Mouse (Mus musculus) CD4-positive, CD25-positive, alpha-beta regulatory T cell, adult 4 months (primary cell): ENCODE results near the gene Map4. TPM values are rescaled to one million over a fixed set of nuclear protein-coding genes. Genes with fewer than 3 reads are reported as not detected.

ENCODE experiments used
- ATAC-seq: one replicate; pipeline ENCODE4 v1.8.0; 2017
- polyA plus RNA-seq, 2 experiments: library from polyadenylated mRNA; unstranded; fragments of 100-300 nt; shearing (Covaris generic); gene quantifications; one replicate each; pipeline ENCODE4 v1.2.1; 2017

Gene Map4
- polyA plus RNA-seq = 10 to 100 TPM; 36.8 to 41.0 TPM

DNA sequence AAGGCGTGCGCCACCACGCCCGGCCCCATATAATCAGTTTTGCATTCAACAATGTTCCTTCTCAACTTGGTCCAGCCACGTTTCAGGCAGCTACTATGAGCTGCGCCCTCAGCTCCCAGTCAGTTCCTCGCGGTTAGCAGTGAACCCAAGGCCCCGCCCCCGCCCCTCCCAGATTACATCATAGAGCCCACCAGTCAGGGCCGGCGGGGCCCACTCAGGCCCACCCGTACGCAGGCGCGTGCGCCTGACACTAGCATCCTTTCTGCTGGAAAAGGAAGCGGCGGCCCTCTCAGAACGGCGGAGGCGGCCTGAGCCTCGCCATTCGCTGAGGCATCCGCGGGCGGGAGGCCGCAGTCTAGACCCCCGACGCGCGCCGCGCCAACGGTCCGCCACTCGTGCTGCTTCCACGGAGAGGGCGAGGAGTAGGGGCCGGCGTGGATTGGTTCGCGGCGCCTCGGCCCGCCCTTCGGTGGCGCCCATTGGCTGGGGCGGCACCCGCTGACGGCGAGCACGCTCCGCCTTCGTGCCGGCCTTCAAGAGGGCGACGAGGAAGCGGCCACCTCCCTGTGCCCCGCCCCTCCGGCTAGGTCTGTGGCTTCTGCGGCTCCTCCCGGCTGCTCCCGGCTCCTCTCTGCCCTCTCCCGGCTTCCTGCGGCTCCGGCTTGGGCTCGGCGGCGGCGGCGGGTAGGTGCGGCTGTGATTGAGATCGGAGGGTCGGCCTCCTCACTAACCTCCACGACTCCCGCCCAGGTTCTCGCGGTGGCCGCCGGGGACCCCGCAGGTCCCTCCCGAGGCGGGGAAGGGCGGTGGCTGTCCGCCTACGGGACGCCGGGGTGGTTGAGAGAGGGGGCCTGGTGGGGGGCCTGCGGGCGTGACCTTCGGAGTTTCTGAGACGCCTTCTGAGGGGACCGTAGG is at the start of gene Map4:
Map4 (plus strand) TSS at position 204 of the 915 bp plus-strand sequence.
- peak; percentile 88 for ATAC-seq

DNA sequence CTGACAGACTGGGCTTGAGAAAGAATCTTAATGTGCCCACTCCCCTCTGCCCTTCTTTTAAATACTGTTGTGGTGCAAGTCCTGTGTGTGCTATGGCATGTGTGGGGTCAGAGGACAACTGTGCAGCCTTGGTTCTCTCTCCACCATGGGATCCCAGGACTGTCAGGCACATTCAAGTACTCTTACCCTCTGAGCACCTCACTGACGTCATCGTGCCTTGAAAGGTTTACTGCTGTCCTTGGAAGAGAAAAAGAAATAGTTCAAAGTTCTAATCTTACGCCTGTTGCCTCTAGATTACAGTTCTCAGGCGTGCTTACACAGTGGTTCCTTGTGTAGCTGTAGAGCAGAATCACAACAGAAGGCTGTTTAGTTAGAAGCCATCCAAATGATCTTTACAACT is 45.0 kb upstream of the Map4 start:
- ATAC-seq = no peak

DNA sequence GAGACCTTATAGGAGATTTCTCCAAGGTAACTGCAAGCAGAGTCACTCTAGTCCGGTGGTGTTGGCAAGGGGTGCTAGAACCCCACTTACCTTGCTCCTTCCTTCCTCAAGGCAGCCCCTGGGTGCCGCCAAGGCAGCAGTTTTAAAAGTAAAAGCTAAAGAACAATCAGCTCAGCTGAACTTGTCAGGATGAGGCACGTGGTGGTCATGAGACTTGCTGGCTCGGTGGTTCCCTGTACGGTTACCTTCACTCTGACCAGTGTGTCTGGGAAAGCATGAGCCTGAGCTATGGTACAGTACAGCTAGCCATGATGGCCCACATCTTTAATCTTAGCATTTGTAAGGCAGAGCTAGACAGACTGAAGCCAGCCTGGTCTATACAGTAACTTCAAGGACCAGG is 43.9 kb upstream of the Map4 start:
- no peak for ATAC-seq

DNA sequence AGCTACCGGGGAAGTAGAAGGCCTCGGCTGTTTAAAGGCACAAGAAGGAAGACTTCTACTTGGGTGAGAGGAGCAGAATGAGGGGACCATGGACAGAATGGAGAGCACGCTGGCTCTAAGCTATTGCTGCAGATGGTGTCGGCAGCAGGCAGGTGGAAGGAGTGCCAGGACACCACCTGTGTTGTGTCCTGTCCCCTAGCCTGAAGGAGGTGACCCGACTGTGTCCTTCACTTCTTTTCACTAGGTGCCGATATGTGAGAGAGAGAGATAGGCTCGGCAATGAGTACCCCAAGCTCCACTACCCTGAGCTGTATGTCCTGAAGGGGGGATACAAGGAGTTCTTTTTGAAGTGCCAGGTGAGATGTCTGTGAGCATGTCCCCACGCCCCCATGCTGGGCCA is 39.8 kb upstream of the Map4 start:
- ATAC-seq = no peak

- ATAC-seq = peak; percentile 62
Measured at GRCm38 (mm10) chr9:109892651-109893250, 38.5 kb upstream of the Map4 start.

DNA sequence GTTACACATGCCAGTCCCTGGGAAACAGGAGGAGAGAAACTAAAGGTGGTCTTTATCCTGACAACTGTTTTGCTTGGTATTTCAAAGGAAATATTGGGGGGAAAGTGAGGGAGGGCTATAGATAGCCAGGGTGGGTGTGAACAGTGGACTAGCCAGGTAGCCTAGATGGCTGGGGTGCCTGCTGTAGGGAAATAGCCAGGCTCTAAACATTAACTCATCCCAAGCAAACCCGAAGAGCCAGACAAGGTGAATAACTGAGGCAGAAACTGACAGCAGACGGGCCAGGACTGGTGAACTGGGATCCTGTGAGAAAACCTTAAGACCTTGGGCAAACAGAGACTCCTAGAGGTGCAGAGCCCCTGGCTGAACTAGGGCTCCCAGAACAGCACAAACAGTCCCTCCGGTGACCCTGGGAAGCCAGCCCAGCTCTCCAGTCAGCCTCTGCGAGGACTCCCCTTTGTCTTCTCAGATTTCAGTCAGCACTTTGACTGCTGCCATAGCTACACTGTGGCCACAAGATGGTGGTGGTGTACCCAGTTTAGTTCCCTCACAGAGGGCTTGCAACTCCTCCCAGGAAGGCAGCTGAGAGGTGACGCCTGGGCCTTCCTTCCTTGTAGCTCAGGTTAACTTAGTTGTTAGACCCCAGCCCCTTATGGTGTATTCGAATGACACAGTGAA is 36.7 kb upstream of the Map4 start:
- ATAC-seq = peak; percentile 81

DNA sequence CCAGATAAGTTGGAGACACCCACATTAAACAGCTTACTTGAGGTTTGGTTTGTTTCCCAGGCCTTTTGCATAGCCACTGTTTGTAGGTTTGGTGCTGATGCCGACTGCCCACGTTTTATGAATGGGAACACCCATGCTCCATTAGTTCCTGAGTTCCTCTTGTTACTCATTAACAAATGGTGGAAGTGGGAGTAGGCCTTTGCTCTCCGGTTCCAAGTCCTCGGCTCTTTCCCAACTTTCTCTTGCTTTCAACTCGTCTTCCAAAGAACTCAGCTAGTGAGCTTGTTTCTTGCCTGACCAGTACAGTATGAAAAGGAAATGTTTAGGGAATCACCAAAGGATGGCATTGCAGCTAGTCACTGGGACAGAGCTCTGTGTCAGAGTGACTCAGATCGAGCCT is 35.7 kb upstream of the Map4 start:
- ATAC-seq = no peak

- ATAC-seq = no peak
Measured at GRCm38 (mm10) chr9:109896253-109897150, 34.8 kb upstream of the Map4 start.

GRCm38 (mm10) chr9:109898027-109898426 is 33.2 kb upstream of the Map4 start:
- no peak for ATAC-seq

DNA sequence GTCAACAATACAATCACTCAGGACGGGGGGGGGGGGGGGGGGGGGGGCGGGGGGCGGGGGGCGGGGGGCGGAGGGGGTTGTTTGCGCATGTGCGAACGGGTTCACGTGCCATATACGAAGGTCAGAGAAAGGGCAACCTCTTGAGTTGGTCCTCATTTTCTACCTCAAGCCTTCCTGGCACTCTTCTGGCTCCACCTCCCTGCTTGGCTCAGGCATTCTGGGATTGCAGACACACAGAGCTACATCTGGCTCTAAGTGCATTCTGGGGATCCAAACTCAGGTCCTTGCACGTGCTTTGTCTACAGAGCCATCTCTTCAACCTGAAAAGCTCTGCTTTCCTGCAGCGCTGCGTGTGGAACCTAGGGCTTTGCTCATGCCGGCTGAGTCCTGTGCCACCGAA is 31.9 kb upstream of the Map4 start:
- no peak for ATAC-seq

GRCm38 (mm10) chr9:109899774-109900173 is 31.5 kb upstream of the Map4 start:
- no peak for ATAC-seq

DNA sequence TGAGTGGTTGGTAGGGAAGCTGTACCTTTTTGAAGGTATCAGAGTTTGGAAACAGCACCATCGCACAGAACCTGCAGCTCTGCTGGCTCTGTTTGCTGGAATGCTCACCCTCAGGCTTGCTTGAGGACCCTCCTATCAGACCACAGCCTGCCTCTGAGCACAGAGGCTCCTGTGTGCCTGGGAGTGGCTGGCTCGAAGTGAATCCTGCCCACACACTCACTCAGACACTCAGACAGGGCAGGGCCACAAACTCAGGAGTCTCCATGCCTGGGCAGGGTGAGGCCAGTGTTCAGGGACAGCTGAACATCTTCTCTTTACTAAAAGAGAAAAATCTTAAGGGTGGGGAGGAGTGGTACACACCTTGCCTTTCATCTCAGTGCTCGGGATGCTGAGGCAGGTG is 30.7 kb upstream of the Map4 start:
- no peak for ATAC-seq

DNA sequence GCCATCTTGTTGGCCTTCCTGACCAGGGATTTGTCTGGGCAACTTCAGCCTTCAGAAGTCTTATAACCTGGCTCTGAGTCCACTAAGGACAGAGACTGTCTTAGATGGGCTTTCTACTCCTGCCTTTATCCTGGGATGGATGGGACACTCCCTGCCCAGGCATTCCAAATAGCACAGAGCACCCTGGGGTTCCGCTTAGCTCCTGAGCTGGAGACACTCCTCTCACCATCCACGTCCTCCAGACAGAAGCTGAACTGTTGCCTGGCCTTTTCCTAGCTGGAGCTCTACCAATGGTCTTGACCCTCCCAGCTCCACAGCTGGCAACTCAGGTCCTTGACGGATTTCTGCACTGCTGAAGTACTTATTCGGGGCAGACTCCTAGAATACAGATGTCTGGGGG is 29.0 kb upstream of the Map4 start:
- ATAC-seq = no peak

- no peak for ATAC-seq
Measured at GRCm38 (mm10) chr9:109902740-109903139, 28.5 kb upstream of the Map4 start.

DNA sequence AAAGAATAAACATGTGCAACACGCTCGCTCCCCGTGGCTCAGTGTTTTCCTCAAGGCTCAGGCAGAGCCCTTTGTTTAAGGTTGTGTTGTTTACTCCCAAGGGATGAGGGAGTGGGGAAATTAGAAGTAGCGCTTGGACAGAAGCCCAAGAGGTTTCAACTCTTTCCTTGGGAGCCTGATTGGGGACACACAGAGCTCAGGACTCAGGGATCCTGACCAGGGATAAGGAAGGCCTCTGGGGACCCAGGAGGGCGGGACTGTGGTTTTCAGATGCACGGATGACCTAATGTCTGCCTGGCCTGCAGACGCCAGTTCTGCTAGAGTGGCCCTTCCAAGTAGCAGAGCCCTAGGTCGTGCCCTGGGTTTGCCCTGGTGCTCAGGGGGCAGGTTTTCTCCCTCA is 24.0 kb upstream of the Map4 start:
- no peak for ATAC-seq

DNA sequence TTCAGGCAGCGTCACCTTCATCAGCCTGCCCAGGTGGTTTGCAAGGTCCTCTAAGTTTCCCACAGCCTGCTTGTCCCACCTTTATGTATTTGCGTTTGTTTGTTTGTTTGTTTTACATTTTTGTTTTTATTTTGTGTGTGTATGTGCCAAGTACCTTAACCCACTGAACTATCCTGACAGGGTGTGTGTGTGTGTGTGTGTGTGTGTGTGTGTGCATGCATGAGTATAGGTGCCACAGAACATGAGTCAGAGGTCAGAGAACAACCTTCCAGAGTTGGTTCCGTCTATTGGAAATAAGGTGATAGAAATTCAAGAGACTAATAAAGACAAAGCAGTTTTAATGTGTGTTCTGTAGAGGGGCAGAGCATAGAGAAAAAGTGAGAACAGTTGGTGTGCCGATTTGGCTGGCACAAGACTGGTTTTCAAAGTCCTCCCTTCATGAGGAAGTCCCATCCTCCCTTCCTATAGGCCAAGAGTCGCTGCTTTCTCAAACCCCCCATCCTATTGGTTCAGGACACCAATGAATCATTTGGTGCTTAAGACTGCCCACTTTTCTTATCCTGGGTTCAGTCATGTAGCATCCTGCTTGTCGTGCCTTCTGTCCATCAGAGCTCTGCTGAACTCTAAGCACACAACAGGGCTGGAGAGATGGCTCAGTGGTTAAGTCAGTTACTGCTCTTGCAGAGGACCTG is 23.3 kb upstream of the Map4 start:
- no peak for ATAC-seq

DNA sequence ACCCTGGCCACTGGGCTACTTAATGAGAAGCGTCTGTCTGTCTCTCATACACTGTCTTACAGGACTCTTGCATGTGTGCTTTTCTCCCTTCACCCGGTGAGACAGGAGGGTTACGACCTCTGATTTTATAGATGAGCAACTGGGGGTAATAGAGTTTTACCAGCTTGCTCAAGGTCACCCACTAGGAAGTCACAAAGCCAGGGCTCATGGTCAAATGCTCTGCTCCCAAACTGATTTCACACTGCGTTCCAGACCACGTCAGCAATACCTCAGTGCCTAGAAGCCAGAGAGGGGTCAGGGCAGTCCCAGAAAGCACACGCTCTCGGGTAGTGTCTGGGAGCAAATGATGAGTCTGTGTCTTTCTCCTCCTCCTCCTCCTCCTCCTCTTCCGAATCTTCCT is 22.2 kb upstream of the Map4 start:
- no peak for ATAC-seq

GRCm38 (mm10) chr9:109909926-109910325 is 21.3 kb upstream of the Map4 start:
- no peak for ATAC-seq

- ATAC-seq = no peak
Measured at GRCm38 (mm10) chr9:109911779-109912178, 19.5 kb upstream of the Map4 start.

- ATAC-seq = no peak
Measured at GRCm38 (mm10) chr9:109914269-109914926, 16.9 kb upstream of the Map4 start.

DNA sequence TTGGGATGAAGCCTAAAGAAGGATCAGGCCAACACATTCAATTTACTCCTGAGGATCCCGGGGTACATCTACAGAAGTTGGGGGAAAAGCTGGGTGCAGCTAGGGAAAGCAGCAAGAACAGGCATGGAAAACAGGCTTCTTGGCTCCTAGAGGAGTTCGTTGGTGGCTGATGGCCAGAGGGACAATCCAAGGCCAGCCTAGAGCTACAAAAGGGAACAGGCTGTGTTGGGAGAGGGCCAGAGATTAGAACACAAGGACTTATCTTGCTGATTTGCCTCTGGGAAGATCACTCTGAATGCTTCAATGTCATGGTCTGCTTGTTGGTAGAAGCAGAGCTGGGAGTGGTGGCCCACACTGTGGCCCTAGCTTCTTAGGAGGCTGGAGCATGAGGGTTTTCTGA is 13.3 kb upstream of the Map4 start:
- no peak for ATAC-seq
